Mouse (Mus musculus) CH12.LX (cell line): ENCODE results near the gene Fam209. TPM values are rescaled to one million over a fixed set of nuclear protein-coding genes. Genes with fewer than 3 reads are reported as not detected.

Source experiments
- DNase-seq: peaks from one replicate; pipeline ENCODE4 v3.0.0-alpha.2; 2013; ENCODE audit errors: extremely low read depth
- H3K27ac ChIP-seq: 2 replicates; pipeline ENCODE4 v1.5.1; 2012; ENCODE audit warnings: low read depth, mild to moderate bottlenecking, control low read depth, moderate library complexity; ENCODE audit not compliant: insufficient read depth
- H3K27me3 ChIP-seq: replicated peaks from 2 replicates; pipeline ENCODE3; 2012; ENCODE audit warnings: inconsistent platforms
- H3K36me3 ChIP-seq, 2 experiments: replicated peaks in 1 of 2; 2 replicates each; pipeline versions ENCODE3 to v1.6.1; 2012; ENCODE audit warnings: inconsistent platforms in 1 of 2, low read length in 1 of 2, mild to moderate bottlenecking in 1 of 2, mixed read lengths in 1 of 2, moderate library complexity in 1 of 2; ENCODE audit not compliant: control insufficient read depth in 1 of 2, insufficient read depth in 1 of 2
- H3K4me1 ChIP-seq, 2 experiments: 2 replicates each; pipeline ENCODE4 v1.6.1; 2012; ENCODE audit warnings: inconsistent platforms in 1 of 2, moderate library complexity in 1 of 2; ENCODE audit not compliant: insufficient read depth in 2 of 2, control insufficient read depth in 1 of 2
- H3K4me2 ChIP-seq: 2 replicates; pipeline ENCODE4 v1.6.1; 2012; ENCODE audit warnings: low read depth, mild to moderate bottlenecking, control low read depth; ENCODE audit not compliant: poor library complexity, insufficient read depth, severe bottlenecking
- H3K4me3 ChIP-seq, 3 experiments: fragments of 150-350 bp in 1 of 3; sonication (generic) in 1 of 3; replicated peaks in 1 of 3; 2 replicates each; pipeline versions ENCODE3 to v1.5.1; 2011 to 2012; ENCODE audit warnings: low read depth in 2 of 3, low read length in 2 of 3, mild to moderate bottlenecking in 2 of 3, moderate library complexity in 2 of 3, control low read depth in 1 of 3, improper control_type of control experiment in 1 of 3, inconsistent platforms in 1 of 3, mixed read lengths in 1 of 3; ENCODE audit not compliant: poor library complexity in 1 of 3
- H3K79me2 ChIP-seq: replicated peaks from 2 replicates; pipeline ENCODE4 v1.6.1; 2012; ENCODE audit warnings: mild to moderate bottlenecking, moderate library complexity; ENCODE audit not compliant: control insufficient read depth, poor library complexity, insufficient read depth, severe bottlenecking; ENCODE audit errors: extremely low read depth
- H3K9ac ChIP-seq: 2 replicates; pipeline ENCODE4 v1.6.1; 2012; ENCODE audit warnings: low read depth, mild to moderate bottlenecking, control low read depth, moderate library complexity; ENCODE audit not compliant: insufficient read depth
- H3K9me3 ChIP-seq: replicated peaks from 2 replicates; pipeline ENCODE3; 2012; ENCODE audit warnings: low read length, inconsistent platforms, mixed read lengths
- CHD1 ChIP-seq: IDR thresholded peaks from 2 replicates; pipeline ENCODE4 v1.6.1; 2012; ENCODE audit warnings: low read depth, low read length, improper control_type of control experiment, inconsistent platforms
- MAFK ChIP-seq: IDR thresholded peaks from 2 replicates; pipeline ENCODE4 v1.6.1; 2011; ENCODE audit warnings: low read length, improper control_type of control experiment; ENCODE audit not compliant: insufficient replicate concordance
- MAX ChIP-seq: IDR thresholded peaks from 2 replicates; pipeline ENCODE4 v1.6.1; 2011; ENCODE audit warnings: low read length, improper control_type of control experiment
- MAZ ChIP-seq: IDR thresholded peaks from 2 replicates; pipeline ENCODE4 v1.6.1; 2012; ENCODE audit warnings: low read depth, mild to moderate bottlenecking, inconsistent platforms, low read length, improper control_type of control experiment, moderate library complexity
- MEF2A ChIP-seq: IDR thresholded peaks from 2 replicates; pipeline ENCODE4 v1.6.1; 2014; ENCODE audit warnings: low read depth, mild to moderate bottlenecking, inconsistent platforms, low read length, improper control_type of control experiment, borderline replicate concordance
- MXI1 ChIP-seq: IDR thresholded peaks from 2 replicates; pipeline ENCODE4 v1.6.1; 2011; ENCODE audit warnings: mild to moderate bottlenecking, low read depth, low read length, improper control_type of control experiment
- PAX5 ChIP-seq: IDR thresholded peaks from 2 replicates; pipeline ENCODE4 v1.6.1; 2012; ENCODE audit warnings: low read length, inconsistent platforms, mixed read lengths
- POLR2AphosphoS2 ChIP-seq: IDR thresholded peaks from 2 replicates; pipeline ENCODE4 v1.6.1; 2011; ENCODE audit warnings: low read depth, low read length, improper control_type of control experiment
- RAD21 ChIP-seq: IDR thresholded peaks from 2 replicates; pipeline ENCODE4 v1.6.1; 2011; ENCODE audit warnings: low read depth, mild to moderate bottlenecking, low read length, improper control_type of control experiment, moderate library complexity
- SMC3 ChIP-seq: IDR thresholded peaks from 2 replicates; pipeline ENCODE4 v1.6.1; 2011; ENCODE audit warnings: low read depth, low read length, improper control_type of control experiment
- USF1 ChIP-seq: IDR thresholded peaks from 2 replicates; pipeline ENCODE4 v1.6.1; 2014; ENCODE audit warnings: low read depth, mild to moderate bottlenecking, inconsistent platforms, low read length, improper control_type of control experiment
- ZKSCAN1 ChIP-seq: IDR thresholded peaks from 2 replicates; pipeline ENCODE4 v1.6.1; 2012; ENCODE audit warnings: low read depth, inconsistent platforms, low read length, improper control_type of control experiment, borderline replicate concordance
- ZMIZ1 ChIP-seq: IDR thresholded peaks from 2 replicates; pipeline ENCODE4 v1.6.1; 2012; ENCODE audit warnings: low read depth, mild to moderate bottlenecking, inconsistent platforms, low read length, improper control_type of control experiment
- ZNF384 ChIP-seq: IDR thresholded peaks from 2 replicates; pipeline ENCODE4 v1.6.1; 2012; ENCODE audit warnings: low read depth, low read length, improper control_type of control experiment, inconsistent platforms
- dilution Hi-C: fragments of 300-500 bp; cut with MboI; formaldehyde crosslinking; loops from 2 replicates; pipeline ENCODE4 v1.14.3; 2020; ENCODE audit warnings: low sequenced_read_pairs; ENCODE audit not compliant: extremely low pct_unique_long_range_greater_than_20kb, extremely low pct_ligation_motif_present
- in situ Hi-C: fragments of 300-500 bp; cut with MboI; formaldehyde crosslinking; loops from 3 replicates; pipeline ENCODE4 v1.14.3; 2019; ENCODE audit warnings: low sequenced_read_pairs, low pct_ligation_motif_present, low pct_unique_long_range_greater_than_20kb, mixed read lengths
- polyA plus RNA-seq: library from polyadenylated mRNA; unstranded; fragments of >175 nt; gene quantifications from 2 replicates; pipeline ENCODE4 v1.2.1, GENCODE M21; 2012; ENCODE audit warnings: low read depth; ENCODE audit not compliant: insufficient read length
- total RNA-seq, 2 experiments: library from RNA; depleted of rRNA; stranded (reverse); fragments of 300-350 nt in 1 of 2; fragments of >200 nt in 1 of 2; gene quantifications; 2 replicates each; pipeline ENCODE4 v1.2.3; 2012 to 2014

Fam209 gene
- total and polyA plus RNA-seq, 3 experiments = 0.25 to 1.2 TPM; not detected in 1

DNA sequence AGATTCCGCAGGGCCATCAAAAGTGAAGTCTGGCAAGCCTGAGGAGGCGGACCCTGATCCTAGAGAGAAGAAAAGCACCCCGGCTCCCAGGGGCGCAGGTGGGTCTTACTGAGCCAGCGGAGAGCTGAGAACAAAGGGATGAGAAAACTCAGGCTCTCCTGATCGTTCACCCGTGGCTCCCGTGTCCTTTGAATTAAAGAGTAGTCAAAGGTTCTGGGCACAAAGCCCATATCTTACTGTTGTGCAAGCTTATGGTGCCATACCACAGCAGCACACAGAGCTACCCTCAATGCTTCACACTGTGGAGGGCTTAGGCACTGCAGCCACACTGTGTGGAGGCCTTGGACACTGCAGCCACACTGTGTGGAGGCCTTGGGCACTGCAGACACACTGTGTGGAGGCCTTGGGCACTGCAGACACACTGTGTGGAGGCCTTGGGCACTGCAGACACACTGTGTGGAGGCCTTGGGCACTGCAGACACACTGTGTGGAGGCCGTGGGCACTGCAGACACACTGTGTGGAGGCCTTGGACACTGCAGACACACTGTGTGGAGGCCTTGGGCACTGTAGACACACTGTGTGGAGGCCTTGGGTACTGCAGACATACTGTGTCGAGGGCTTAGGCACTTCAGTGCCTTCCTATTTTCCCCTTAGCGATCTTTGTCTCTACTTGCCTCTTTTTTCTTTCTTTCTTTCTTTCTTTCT, 5.7 kb upstream of the Fam209 start:
- DNase-seq = no peak
- H3K79me2 ChIP-seq = no peaks in the 10 kb centered on the region
- in situ Hi-C loops (no loop called here), dilution Hi-C loops (no loop called here)
- no peak overlapping the region for H3K4me3 ChIP-seq
- H3K9me3 ChIP-seq = no peaks in the 10 kb centered on the region
- no peak overlapping the region for H3K9ac ChIP-seq
- no peaks in the 10 kb centered on the region for H3K4me1 ChIP-seq
- TF ChIP-seq ZKSCAN1 = peak; percentile 65
- no peak for TF ChIP-seq CHD1
- no peak overlapping the region for H3K27ac ChIP-seq
- H3K4me2 ChIP-seq = no peak overlapping the region
- H3K36me3 ChIP-seq = peaks cover 68 to 88% of the 10 kb centered on the region in 2 experiments
- H3K27me3 ChIP-seq = no peaks in the 10 kb centered on the region

GRCm38 (mm10) chr2:172467206-172467605, 5.1 kb upstream of the Fam209 start:
- H3K79me2 ChIP-seq = no peaks in the 10 kb centered on the region
- peaks cover 62 to 88% of the 10 kb centered on the region in 2 experiments for H3K36me3 ChIP-seq
- dilution Hi-C loops = no loop called here
- no peak overlapping the region for H3K4me3 ChIP-seq
- H3K4me1 ChIP-seq = no peaks in the 10 kb centered on the region
- no peaks in the 10 kb centered on the region for H3K9me3 ChIP-seq
- no peak overlapping the region for H3K4me2 ChIP-seq
- H3K27me3 ChIP-seq = no peaks in the 10 kb centered on the region
- in situ Hi-C loops = no loop called here
- no peak for DNase-seq
- TF ChIP-seq MXI1 = no peak
- no peak for TF ChIP-seq USF1
- TF ChIP-seq MAFK = no peak
- no peak for TF ChIP-seq ZMIZ1
- no peak for TF ChIP-seq MAX
- TF ChIP-seq ZNF384 = no peak
- TF ChIP-seq MAZ = no peak
- no peak for TF ChIP-seq ZKSCAN1
- no peak for TF ChIP-seq POLR2AphosphoS2
- TF ChIP-seq PAX5 = no peak
- TF ChIP-seq RAD21 = no peak
- no peak for TF ChIP-seq MEF2A
- no peak for TF ChIP-seq SMC3
- H3K9ac ChIP-seq = no peak overlapping the region
- H3K27ac ChIP-seq = no peak overlapping the region
